Mouse (Mus musculus): Measurements from ENCODE around the gene Ipo13.

Gene Ipo13

GRCm38 (mm10) chr4:117913421-117913820 lies 1.4 kb downstream of the Ipo13 start:
- DNase-seq: peak; percentile 69

- no peak for DNase-seq
These were observed 2.0 kb downstream of the Ipo13 start for GRCm38 (mm10) chr4:117912685-117913273.

- DNase-seq: no peak
These were observed 2.7 kb downstream of the Ipo13 start for GRCm38 (mm10) chr4:117912131-117912561.

GRCm38 (mm10) chr4:117908834-117909453 lies 5.9 kb downstream of the Ipo13 start:
- DNase-seq: no peak

GRCm38 (mm10) chr4:117906196-117906595 lies 8.6 kb downstream of the Ipo13 start:
- peak; percentile 56 for DNase-seq

GRCm38 (mm10) chr4:117904761-117905160 lies 10.0 kb downstream of the Ipo13 start:
- no peak for DNase-seq

GRCm38 (mm10) chr4:117904094-117904493 lies 10.7 kb downstream of the Ipo13 start:
- no peak for DNase-seq

GRCm38 (mm10) chr4:117898111-117898510 lies 16.7 kb downstream of the Ipo13 start:
- DNase-seq: peak; percentile 34

GRCm38 (mm10) chr4:117896031-117896430 lies 18.8 kb downstream of the Ipo13 start:
- DNase-seq: no peak

- DNase-seq: no peak
These were observed 19.5 kb downstream of the Ipo13 start for GRCm38 (mm10) chr4:117895339-117895738.

- no peak for DNase-seq
These were observed 20.2 kb downstream of the Ipo13 start for GRCm38 (mm10) chr4:117894601-117895000.

GRCm38 (mm10) chr4:117893376-117893775 lies 21.4 kb downstream of the Ipo13 start:
- DNase-seq: peak; percentile 73

GRCm38 (mm10) chr4:117891738-117892161 lies 23.0 kb downstream of the Ipo13 start, which contains the start of gene Dph2:
Dph2 (minus strand) TSS chr4:117892032.
- peak; percentile 78 for DNase-seq

- no peak for DNase-seq
These were observed 24.0 kb downstream of the Ipo13 start for GRCm38 (mm10) chr4:117890750-117891149.

GRCm38 (mm10) chr4:117890031-117890430 lies 24.8 kb downstream of the Ipo13 start:
- DNase-seq: no peak

- no peak for DNase-seq
These were observed 25.3 kb downstream of the Ipo13 start for GRCm38 (mm10) chr4:117889471-117889870.

- no peak for DNase-seq
These were observed 26.9 kb downstream of the Ipo13 start for GRCm38 (mm10) chr4:117887920-117888319.

- peak; percentile 94 for DNase-seq
These were observed 27.7 kb downstream of the Ipo13 start, which contains the start of gene Atp6v0b for GRCm38 (mm10) chr4:117887133-117887532. Atp6v0b (minus strand) TSS chr4:117887333.

- DNase-seq: peak; percentile 30
These were observed 28.2 kb downstream of the Ipo13 start for GRCm38 (mm10) chr4:117886644-117887043.

- no peak for DNase-seq
These were observed 28.8 kb downstream of the Ipo13 start for GRCm38 (mm10) chr4:117885994-117886393.

- no peak for DNase-seq
These were observed 29.7 kb downstream of the Ipo13 start for GRCm38 (mm10) chr4:117885093-117885492.

- no peak for DNase-seq
These were observed 30.7 kb downstream of the Ipo13 start for GRCm38 (mm10) chr4:117884146-117884545.

GRCm38 (mm10) chr4:117882701-117883691 lies 31.8 kb downstream of the Ipo13 start, which contains the start of gene B4galt2:
B4galt2 (minus strand) TSS chr4:117883487.
- peak; percentile 50 for DNase-seq

All from lung, postnatal 14 days (tissue).